Mouse (Mus musculus): ENCODE measurements around the gene Zfp575. TPM values are rescaled to one million over a fixed set of nuclear protein-coding genes. Genes with fewer than 3 reads are reported as not detected.

Gene Zfp575
- total RNA-seq, 1 experiment: 0.22 TPM

DNA sequence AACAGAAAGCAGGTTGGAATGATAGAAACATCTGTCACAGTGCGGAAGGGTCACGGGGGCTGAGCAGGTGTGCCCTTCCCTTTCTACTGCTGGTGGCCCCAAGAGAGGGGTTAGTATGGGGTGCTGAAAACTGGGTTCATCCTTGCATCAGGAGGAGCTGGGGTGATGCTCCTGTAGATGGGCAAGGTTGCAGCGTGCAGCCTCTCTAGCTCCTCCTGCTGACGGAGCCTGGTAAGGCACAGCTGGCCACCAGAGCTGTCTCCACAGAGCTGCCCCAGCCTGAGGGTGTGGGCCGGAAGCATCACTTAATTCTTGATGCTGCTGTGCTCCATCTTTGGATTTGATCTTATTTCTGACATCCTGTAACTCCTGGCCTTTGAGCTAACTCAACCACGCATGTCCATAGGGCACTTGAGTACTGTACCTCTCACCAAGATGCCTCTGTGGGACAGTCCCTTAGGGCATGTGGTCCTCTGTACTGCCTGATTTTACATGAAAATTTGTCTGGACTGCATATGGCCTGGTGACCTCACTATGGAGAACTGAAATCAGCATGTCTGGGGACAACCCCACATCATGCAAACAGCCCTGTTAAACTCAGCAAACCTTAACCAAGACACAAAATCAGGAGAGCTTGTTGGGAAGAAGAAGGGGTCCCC lies 22.7 kb downstream of the Zfp575 start:
- no peak overlapping the region for H3K27ac ChIP-seq (ENCODE audit: insufficient read depth, low read depth, low read length, poor library complexity, severe bottlenecking)
- TF ChIP-seq MAFK (IDR thresholded peaks at IDR 0.05; ENCODE audit: insufficient read depth, low read depth, low read length): no peak
- no peak for TF ChIP-seq HCFC1 (IDR thresholded peaks at IDR 0.05; ENCODE audit: borderline replicate concordance, insufficient read depth, low read length)
- no peak for TF ChIP-seq ZNF384 (IDR thresholded peaks at IDR 0.05; ENCODE audit: low read depth, low read length)
- TF ChIP-seq CHD2 (IDR thresholded peaks at IDR 0.05; ENCODE audit: low read depth, low read length): no peak
- DNase-seq (ENCODE audit: low read depth, low spot score): no peak
- H3K4me3 ChIP-seq (ENCODE audit: insufficient read depth in 1 of 2, low read depth in 1 of 2, low read length in 2 of 2, poor library complexity in 1 of 2, severe bottlenecking in 1 of 2): no peak overlapping the region
- in situ Hi-C loops (cut with MboI; ENCODE audit: low sequenced_read_pairs in 2 of 2, unreplicated experiment in 2 of 2): no loop called here
- H3K4me1 ChIP-seq (ENCODE audit: control insufficient read depth in 2 of 2, insufficient read depth in 2 of 2, low read length in 2 of 2, poor library complexity in 1 of 2): peaks cover 0 to 12% of the 10 kb centered on the region in 2 experiments; a peak in 1 of 4 replicates
- peaks cover 42% of the 10 kb centered on the region for H3K36me3 ChIP-seq (ENCODE audit: control insufficient read depth, insufficient read depth, low read length, poor library complexity, severe bottlenecking)
- H3K9me3 ChIP-seq (ENCODE audit: control insufficient read depth, insufficient read depth, low read depth, low read length): no peaks in the 10 kb centered on the region
- H3K9ac ChIP-seq (ENCODE audit: insufficient read depth, low read depth, low read length, poor library complexity, severe bottlenecking): no peak overlapping the region

DNA sequence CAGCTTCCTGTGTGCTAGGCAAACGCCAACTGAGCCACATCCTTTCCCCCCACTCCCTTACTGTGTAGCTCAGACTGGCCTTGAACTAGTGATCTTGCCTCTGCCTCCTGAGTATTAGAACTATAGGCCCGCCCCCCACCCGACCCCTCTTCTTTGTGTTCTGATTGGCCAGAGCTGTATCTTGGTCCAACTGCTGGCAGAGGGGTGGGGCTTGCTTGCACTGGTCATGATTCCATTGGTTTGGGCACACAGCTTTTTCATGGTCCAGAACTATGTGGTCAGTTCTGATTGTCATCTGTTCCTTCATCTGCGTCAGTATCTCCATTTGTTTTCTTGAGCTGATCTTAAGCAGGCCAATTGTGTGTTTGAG lies 23.6 kb downstream of the Zfp575 start:
- in situ Hi-C loops (cut with MboI; ENCODE audit: low sequenced_read_pairs in 2 of 2, unreplicated experiment in 2 of 2): no loop called here
- peaks cover 45% of the 10 kb centered on the region for H3K36me3 ChIP-seq (ENCODE audit: control insufficient read depth, insufficient read depth, low read length, poor library complexity, severe bottlenecking)
- peaks cover 0 to 12% of the 10 kb centered on the region in 2 experiments; a peak in 1 of 4 replicates for H3K4me1 ChIP-seq (ENCODE audit: control insufficient read depth in 2 of 2, insufficient read depth in 2 of 2, low read length in 2 of 2, poor library complexity in 1 of 2)
- TF ChIP-seq HCFC1 (IDR thresholded peaks at IDR 0.05; ENCODE audit: borderline replicate concordance, insufficient read depth, low read length) (no peak), MAFK (IDR thresholded peaks at IDR 0.05; ENCODE audit: insufficient read depth, low read depth, low read length) (no peak), ZNF384 (IDR thresholded peaks at IDR 0.05; ENCODE audit: low read depth, low read length) (no peak), ZC3H11A (IDR thresholded peaks at IDR 0.05; ENCODE audit: borderline replicate concordance, low read depth, low read length) (no peak), CHD2 (IDR thresholded peaks at IDR 0.05; ENCODE audit: low read depth, low read length) (no peak)
- no peak overlapping the region for H3K27ac ChIP-seq (ENCODE audit: insufficient read depth, low read depth, low read length, poor library complexity, severe bottlenecking)
- no peak for DNase-seq (ENCODE audit: low read depth, low spot score)
- H3K4me3 ChIP-seq (ENCODE audit: insufficient read depth in 1 of 2, low read depth in 1 of 2, low read length in 2 of 2, poor library complexity in 1 of 2, severe bottlenecking in 1 of 2): no peak overlapping the region
- no peak overlapping the region for H3K9ac ChIP-seq (ENCODE audit: insufficient read depth, low read depth, low read length, poor library complexity, severe bottlenecking)
- H3K9me3 ChIP-seq (ENCODE audit: control insufficient read depth, insufficient read depth, low read depth, low read length): no peaks in the 10 kb centered on the region

DNA sequence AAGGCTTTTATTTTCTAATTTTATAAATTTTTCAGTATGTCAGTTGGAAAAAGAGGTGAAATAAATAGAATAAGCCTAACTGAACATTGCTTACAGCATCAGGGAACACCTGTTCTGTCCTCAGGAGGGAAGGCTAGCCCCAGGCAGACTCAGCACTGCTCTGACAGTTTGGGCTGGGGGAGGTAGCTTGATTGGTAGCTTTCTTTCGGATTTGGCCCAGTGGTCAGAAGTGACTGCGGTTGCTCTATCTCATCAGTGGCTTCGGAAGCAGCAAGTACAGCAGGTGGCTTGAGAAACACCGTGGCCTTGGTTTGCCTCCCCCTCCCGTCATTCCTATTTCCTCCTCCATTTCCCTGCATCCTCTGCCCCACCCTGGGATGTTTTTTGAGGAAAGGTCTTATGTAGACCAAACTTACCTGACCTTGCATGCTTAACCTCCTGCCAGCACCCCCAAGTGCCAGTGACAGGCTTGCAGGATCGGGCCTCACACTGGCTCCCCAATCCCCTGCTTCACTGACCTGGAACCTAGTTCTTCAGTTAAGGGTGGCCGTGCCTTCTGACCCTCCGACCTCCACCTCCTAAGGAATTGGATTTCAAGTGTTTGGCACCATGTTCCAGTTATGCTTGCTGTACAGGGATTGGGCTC lies 24.1 kb downstream of the Zfp575 start:
- TF ChIP-seq ZC3H11A (IDR thresholded peaks at IDR 0.05; ENCODE audit: borderline replicate concordance, low read depth, low read length): no peak
- TF ChIP-seq MAFK (IDR thresholded peaks at IDR 0.05; ENCODE audit: insufficient read depth, low read depth, low read length): no peak
- TF ChIP-seq CHD2 (IDR thresholded peaks at IDR 0.05; ENCODE audit: low read depth, low read length): no peak
- TF ChIP-seq HCFC1 (IDR thresholded peaks at IDR 0.05; ENCODE audit: borderline replicate concordance, insufficient read depth, low read length): no peak
- TF ChIP-seq ZNF384 (IDR thresholded peaks at IDR 0.05; ENCODE audit: low read depth, low read length): no peak
- no peak overlapping the region for H3K27ac ChIP-seq (ENCODE audit: insufficient read depth, low read depth, low read length, poor library complexity, severe bottlenecking)
- H3K9ac ChIP-seq (ENCODE audit: insufficient read depth, low read depth, low read length, poor library complexity, severe bottlenecking): no peak overlapping the region
- no peaks in the 10 kb centered on the region for H3K9me3 ChIP-seq (ENCODE audit: control insufficient read depth, insufficient read depth, low read depth, low read length)
- DNase-seq (ENCODE audit: low read depth, low spot score): no peak
- H3K4me3 ChIP-seq (ENCODE audit: insufficient read depth in 1 of 2, low read depth in 1 of 2, low read length in 2 of 2, poor library complexity in 1 of 2, severe bottlenecking in 1 of 2): no peak overlapping the region
- H3K4me1 ChIP-seq (ENCODE audit: control insufficient read depth in 2 of 2, insufficient read depth in 2 of 2, low read length in 2 of 2, poor library complexity in 1 of 2): peaks cover 0 to 12% of the 10 kb centered on the region in 2 experiments; a peak in 1 of 4 replicates
- H3K36me3 ChIP-seq (ENCODE audit: control insufficient read depth, insufficient read depth, low read length, poor library complexity, severe bottlenecking): peaks cover 43% of the 10 kb centered on the region
- in situ Hi-C loops (cut with MboI; ENCODE audit: low sequenced_read_pairs in 2 of 2, unreplicated experiment in 2 of 2): no loop called here

DNA sequence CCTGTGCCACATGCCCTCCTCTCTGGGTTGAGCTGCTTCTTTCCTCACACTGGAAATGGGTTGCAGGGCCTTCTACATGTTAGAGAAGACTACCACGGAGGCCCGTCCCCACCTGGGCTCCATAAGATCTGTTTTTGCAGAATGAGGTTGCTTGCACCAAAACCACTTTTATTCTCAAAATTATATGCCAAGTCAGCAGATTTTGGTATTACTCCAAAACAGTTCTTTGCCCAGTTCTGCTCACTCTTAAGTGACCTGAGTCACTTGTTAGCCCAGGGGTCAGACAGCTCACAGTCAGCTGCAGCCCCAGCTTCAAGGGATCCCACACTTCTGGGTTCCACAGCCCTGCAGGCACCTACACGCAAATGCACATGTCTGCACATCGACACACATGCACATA lies 26.0 kb downstream of the Zfp575 start:
- in situ Hi-C loops (cut with MboI; ENCODE audit: low sequenced_read_pairs in 2 of 2, unreplicated experiment in 2 of 2): no loop called here
- Histone ChIP-seq H3K27ac (ENCODE audit: insufficient read depth, low read depth, low read length, poor library complexity, severe bottlenecking) (no peak overlapping the region), H3K9ac (ENCODE audit: insufficient read depth, low read depth, low read length, poor library complexity, severe bottlenecking) (no peak overlapping the region), H3K9me3 (ENCODE audit: control insufficient read depth, insufficient read depth, low read depth, low read length) (no peaks in the 10 kb centered on the region), H3K4me1 (ENCODE audit: control insufficient read depth in 2 of 2, insufficient read depth in 2 of 2, low read length in 2 of 2, poor library complexity in 1 of 2) (peaks cover 0 to 12% of the 10 kb centered on the region in 2 experiments; a peak in 1 of 4 replicates), H3K4me3 (ENCODE audit: insufficient read depth in 1 of 2, low read depth in 1 of 2, low read length in 2 of 2, poor library complexity in 1 of 2, severe bottlenecking in 1 of 2) (no peak overlapping the region), H3K36me3 (ENCODE audit: control insufficient read depth, insufficient read depth, low read length, poor library complexity, severe bottlenecking) (peaks cover 29% of the 10 kb centered on the region)
- TF ChIP-seq MAFK (IDR thresholded peaks at IDR 0.05; ENCODE audit: insufficient read depth, low read depth, low read length) (peak; percentile 98), ZC3H11A (IDR thresholded peaks at IDR 0.05; ENCODE audit: borderline replicate concordance, low read depth, low read length) (no peak)
- DNase-seq (ENCODE audit: low read depth, low spot score): no peak

Data from ES-E14 (cell line).